Mouse (Mus musculus) CH12.LX (cell line): ENCODE data around the gene Pbxip1. TPM values are rescaled to one million over a fixed set of nuclear protein-coding genes. Genes with fewer than 3 reads are reported as not detected.

Experiments used
- DNase-seq: peaks from one replicate; pipeline ENCODE4 v3.0.0-alpha.2; 2013; ENCODE audit errors: extremely low read depth
- H3K27ac ChIP-seq: 2 replicates; pipeline ENCODE4 v1.5.1; 2012; ENCODE audit warnings: low read depth, mild to moderate bottlenecking, control low read depth, moderate library complexity; ENCODE audit not compliant: insufficient read depth
- H3K27me3 ChIP-seq: replicated peaks from 2 replicates; pipeline ENCODE3; 2012; ENCODE audit warnings: inconsistent platforms
- H3K36me3 ChIP-seq, 2 experiments: replicated peaks in 1 of 2; 2 replicates each; pipeline versions ENCODE3 to v1.6.1; 2012; ENCODE audit warnings: inconsistent platforms in 1 of 2, low read length in 1 of 2, mild to moderate bottlenecking in 1 of 2, mixed read lengths in 1 of 2, moderate library complexity in 1 of 2; ENCODE audit not compliant: control insufficient read depth in 1 of 2, insufficient read depth in 1 of 2
- H3K4me1 ChIP-seq, 2 experiments: 2 replicates each; pipeline ENCODE4 v1.6.1; 2012; ENCODE audit warnings: inconsistent platforms in 1 of 2, moderate library complexity in 1 of 2; ENCODE audit not compliant: insufficient read depth in 2 of 2, control insufficient read depth in 1 of 2
- H3K4me2 ChIP-seq: 2 replicates; pipeline ENCODE4 v1.6.1; 2012; ENCODE audit warnings: low read depth, mild to moderate bottlenecking, control low read depth; ENCODE audit not compliant: poor library complexity, insufficient read depth, severe bottlenecking
- H3K4me3 ChIP-seq, 3 experiments: fragments of 150-350 bp in 1 of 3; sonication (generic) in 1 of 3; replicated peaks in 1 of 3; 2 replicates each; pipeline versions ENCODE3 to v1.5.1; 2011 to 2012; ENCODE audit warnings: low read depth in 2 of 3, low read length in 2 of 3, mild to moderate bottlenecking in 2 of 3, moderate library complexity in 2 of 3, control low read depth in 1 of 3, improper control_type of control experiment in 1 of 3, inconsistent platforms in 1 of 3, mixed read lengths in 1 of 3; ENCODE audit not compliant: poor library complexity in 1 of 3
- H3K79me2 ChIP-seq: replicated peaks from 2 replicates; pipeline ENCODE4 v1.6.1; 2012; ENCODE audit warnings: mild to moderate bottlenecking, moderate library complexity; ENCODE audit not compliant: control insufficient read depth, poor library complexity, insufficient read depth, severe bottlenecking; ENCODE audit errors: extremely low read depth
- H3K9ac ChIP-seq: 2 replicates; pipeline ENCODE4 v1.6.1; 2012; ENCODE audit warnings: low read depth, mild to moderate bottlenecking, control low read depth, moderate library complexity; ENCODE audit not compliant: insufficient read depth
- H3K9me3 ChIP-seq: replicated peaks from 2 replicates; pipeline ENCODE3; 2012; ENCODE audit warnings: low read length, inconsistent platforms, mixed read lengths
- BHLHE40 ChIP-seq: IDR thresholded peaks from 2 replicates; pipeline ENCODE4 v1.6.1; 2011; ENCODE audit warnings: mild to moderate bottlenecking, low read depth, low read length, improper control_type of control experiment
- CHD2 ChIP-seq: IDR thresholded peaks from 2 replicates; pipeline ENCODE4 v1.6.1; 2011; ENCODE audit warnings: low read length, improper control_type of control experiment
- CTCF ChIP-seq, 2 experiments: IDR thresholded peaks in 1 of 2; conservative IDR thresholded peaks in 1 of 2; 2 replicates each; pipeline ENCODE4 v1.5.1; 2011 to 2012; ENCODE audit warnings: low read depth in 2 of 2, low read length in 2 of 2, improper control_type of control experiment in 1 of 2, inconsistent platforms in 1 of 2, mild to moderate bottlenecking in 1 of 2, moderate library complexity in 1 of 2
- E2F4 ChIP-seq: IDR thresholded peaks from 2 replicates; pipeline ENCODE4 v1.6.1; 2011; ENCODE audit warnings: low read depth, low read length, improper control_type of control experiment; ENCODE audit not compliant: insufficient replicate concordance
- EP300 ChIP-seq: IDR thresholded peaks from 2 replicates; pipeline ENCODE4 v1.6.1; 2011; ENCODE audit warnings: low read length, improper control_type of control experiment
- HCFC1 ChIP-seq: IDR thresholded peaks from 2 replicates; pipeline ENCODE4 v1.6.1; 2012; ENCODE audit warnings: low read depth, mild to moderate bottlenecking, inconsistent platforms, low read length, improper control_type of control experiment
- IRF4 ChIP-seq: IDR thresholded peaks from 2 replicates; pipeline ENCODE4 v1.6.1; 2014; ENCODE audit warnings: low read depth, mild to moderate bottlenecking, inconsistent platforms, low read length, improper control_type of control experiment
- JUN ChIP-seq: IDR thresholded peaks from 2 replicates; pipeline ENCODE4 v1.6.1; 2011; ENCODE audit warnings: low read depth, mild to moderate bottlenecking, low read length, improper control_type of control experiment, moderate library complexity; ENCODE audit not compliant: insufficient read depth
- JUND ChIP-seq: conservative IDR thresholded peaks from 2 replicates; pipeline ENCODE4 v1.6.1; 2011; ENCODE audit warnings: low read depth, low read length, improper control_type of control experiment
- MAZ ChIP-seq: IDR thresholded peaks from 2 replicates; pipeline ENCODE4 v1.6.1; 2012; ENCODE audit warnings: low read depth, mild to moderate bottlenecking, inconsistent platforms, low read length, improper control_type of control experiment, moderate library complexity
- NELFE ChIP-seq: IDR thresholded peaks from 2 replicates; pipeline ENCODE4 v1.6.1; 2011; ENCODE audit warnings: low read depth, low read length, improper control_type of control experiment
- NRF1 ChIP-seq: IDR thresholded peaks from 2 replicates; pipeline ENCODE4 v1.6.1; 2014; ENCODE audit warnings: low read depth, mild to moderate bottlenecking, inconsistent platforms, low read length, improper control_type of control experiment, moderate library complexity
- PAX5 ChIP-seq: IDR thresholded peaks from 2 replicates; pipeline ENCODE4 v1.6.1; 2012; ENCODE audit warnings: low read length, inconsistent platforms, mixed read lengths
- RAD21 ChIP-seq: IDR thresholded peaks from 2 replicates; pipeline ENCODE4 v1.6.1; 2011; ENCODE audit warnings: low read depth, mild to moderate bottlenecking, low read length, improper control_type of control experiment, moderate library complexity
- SIN3A ChIP-seq: IDR thresholded peaks from 2 replicates; pipeline ENCODE4 v1.6.1; 2012; ENCODE audit warnings: low read length, improper control_type of control experiment, inconsistent platforms
- SMC3 ChIP-seq: IDR thresholded peaks from 2 replicates; pipeline ENCODE4 v1.6.1; 2011; ENCODE audit warnings: low read depth, low read length, improper control_type of control experiment
- TCF12 ChIP-seq: IDR thresholded peaks from 2 replicates; pipeline ENCODE4 v1.6.1; 2014; ENCODE audit warnings: low read depth, mild to moderate bottlenecking, inconsistent platforms, low read length, improper control_type of control experiment
- UBTF ChIP-seq: IDR thresholded peaks from 2 replicates; pipeline ENCODE4 v1.6.1; 2012; ENCODE audit warnings: low read depth, mild to moderate bottlenecking, inconsistent platforms, low read length, improper control_type of control experiment, moderate library complexity
- USF2 ChIP-seq: conservative IDR thresholded peaks from 2 replicates; pipeline ENCODE4 v1.6.1; 2011; ENCODE audit warnings: low read depth, low read length, improper control_type of control experiment
- ZNF384 ChIP-seq: IDR thresholded peaks from 2 replicates; pipeline ENCODE4 v1.6.1; 2012; ENCODE audit warnings: low read depth, low read length, improper control_type of control experiment, inconsistent platforms
- dilution Hi-C: fragments of 300-500 bp; cut with MboI; formaldehyde crosslinking; loops from 2 replicates; pipeline ENCODE4 v1.14.3; 2020; ENCODE audit warnings: low sequenced_read_pairs; ENCODE audit not compliant: extremely low pct_unique_long_range_greater_than_20kb, extremely low pct_ligation_motif_present
- in situ Hi-C: fragments of 300-500 bp; cut with MboI; formaldehyde crosslinking; loops from 3 replicates; pipeline ENCODE4 v1.14.3; 2019; ENCODE audit warnings: low sequenced_read_pairs, low pct_ligation_motif_present, low pct_unique_long_range_greater_than_20kb, mixed read lengths
- polyA plus RNA-seq: library from polyadenylated mRNA; unstranded; fragments of >175 nt; gene quantifications from 2 replicates; pipeline ENCODE4 v1.2.1, GENCODE M21; 2012; ENCODE audit warnings: low read depth; ENCODE audit not compliant: insufficient read length
- total RNA-seq, 2 experiments: library from RNA; depleted of rRNA; stranded (reverse); fragments of 300-350 nt in 1 of 2; fragments of >200 nt in 1 of 2; gene quantifications; 2 replicates each; pipeline ENCODE4 v1.2.3; 2012 to 2014

The Pbxip1 gene
- total and polyA plus RNA-seq, 3 experiments, result 14.1 to 18.4 (median 17.6) TPM

- TF ChIP-seq MAZ, result no peak
- TF ChIP-seq BHLHE40, result peak; percentile 90
- TF ChIP-seq IRF4, result no peak
- TF ChIP-seq NELFE, result no peak
- TF ChIP-seq JUND, result no peak
- no peak for TF ChIP-seq NRF1
- TF ChIP-seq JUN, result peak; percentile 16; the same call in 1 of the 2 replicates
- TF ChIP-seq UBTF, result no peak
- no peak for TF ChIP-seq SMC3
- TF ChIP-seq E2F4, result peak; percentile 77; the same call in 1 of the 2 replicates
- no peak for TF ChIP-seq RAD21
- TF ChIP-seq HCFC1, result no peak
- TF ChIP-seq USF2, result no peak
- TF ChIP-seq EP300, result peak; percentile 23; the same call in 1 of the 2 replicates
- 0 out of 2 replicates have a peak, but pooled peaks have one; percentile 29 for TF ChIP-seq SIN3A
- no peak for TF ChIP-seq ZNF384
- TF ChIP-seq, all 38 proteins: peak for 11
Measured at GRCm38 (mm10) chr3:89486916-89487702, 50.6 kb downstream of the Pbxip1 start (continued).

- no peak overlapping the region for H3K27ac ChIP-seq
- H3K36me3 ChIP-seq, result no peaks in the 10 kb centered on the region
- peaks cover 19 to 30% of the 10 kb centered on the region in 2 experiments for H3K4me1 ChIP-seq
- TF ChIP-seq NELFE, result no peak
- peak; percentile 35; the same call in 1 of the 2 replicates for TF ChIP-seq SMC3
- TF ChIP-seq TCF12, result no peak
- TF ChIP-seq PAX5, result no peak
- no peak for TF ChIP-seq EP300
- TF ChIP-seq CHD2, result no peak
- TF ChIP-seq NRF1, result no peak
- no peak for TF ChIP-seq JUND
- peak in 1 of 2 experiments; percentile 55; a peak in 2 of 4 replicates for TF ChIP-seq CTCF (conservative IDR thresholded peaks at IDR 0.05 in 1 of 2, IDR thresholded peaks at IDR 0.05 in 1 of 2; ENCODE audit: low read depth in 2 of 2, low read length in 2 of 2)
- TF ChIP-seq, all 38 proteins: peak for 2
- DNase-seq, result peak; percentile 56
- dilution Hi-C loops, result no loop called here
- in situ Hi-C loops, result no loop called here
- Histone ChIP-seq H3K27me3 (peaks cover 8% of the 10 kb centered on the region), H3K79me2 (no peaks in the 10 kb centered on the region), H3K9me3 (peaks cover 6% of the 10 kb centered on the region), H3K4me2 (no peak overlapping the region), H3K4me3 (no peak overlapping the region), H3K9ac (no peak overlapping the region)
Measured at GRCm38 (mm10) chr3:89490790-89491189, 54.3 kb downstream of the Pbxip1 start.
